Mouse (Mus musculus): ENCODE results near the gene Traf3. TPM values are rescaled to one million over a fixed set of nuclear protein-coding genes. Genes with fewer than 3 reads are reported as not detected.

Gene Traf3
- polyA plus RNA-seq, 1 experiment: 5.1 TPM

DNA sequence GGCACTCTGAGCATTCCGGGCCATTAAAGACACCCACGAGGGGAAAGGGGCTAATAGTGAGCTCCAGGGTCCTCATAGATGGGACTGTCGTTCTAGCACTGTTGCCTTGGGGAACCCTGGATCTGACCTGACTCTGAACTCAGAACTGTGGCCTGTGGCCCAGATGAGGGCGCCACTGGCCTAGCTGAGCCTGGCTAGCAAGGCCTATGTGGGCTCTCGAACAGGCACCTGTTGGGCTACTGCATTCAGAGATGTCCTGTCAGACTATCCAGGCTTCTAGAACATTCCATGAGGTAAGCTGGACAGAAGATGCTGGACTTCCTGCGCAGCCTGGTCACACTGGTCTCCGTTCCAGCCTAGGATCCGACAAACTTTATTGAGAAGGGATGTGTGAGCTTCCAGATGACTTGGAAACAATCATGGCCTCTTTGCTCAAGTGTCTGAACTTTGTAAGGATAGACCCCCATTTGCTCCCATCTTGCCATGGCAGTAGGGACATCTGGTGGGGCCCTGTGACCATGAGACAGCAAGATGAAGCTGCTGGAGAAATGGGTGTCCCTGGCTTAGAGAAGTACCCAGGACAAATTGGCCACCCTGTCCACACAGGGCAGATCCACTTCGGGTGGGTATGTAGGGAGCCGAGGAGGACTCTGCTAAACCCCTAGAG lies 891 bp upstream of the Traf3 start:
- H3K4me1 ChIP-seq (ENCODE audit: control insufficient read depth, insufficient read depth, insufficient read length, low read length): no peaks in the 10 kb centered on the region; the same call in 1 of the 2 replicates
- peak overlapping the region; percentile 90 for H3K27ac ChIP-seq (replicated peaks; ENCODE audit: low read depth, low read length)
- H3K4me3 ChIP-seq (ENCODE audit: insufficient read depth, low read depth, low read length): peak overlapping the region; percentile 58

DNA sequence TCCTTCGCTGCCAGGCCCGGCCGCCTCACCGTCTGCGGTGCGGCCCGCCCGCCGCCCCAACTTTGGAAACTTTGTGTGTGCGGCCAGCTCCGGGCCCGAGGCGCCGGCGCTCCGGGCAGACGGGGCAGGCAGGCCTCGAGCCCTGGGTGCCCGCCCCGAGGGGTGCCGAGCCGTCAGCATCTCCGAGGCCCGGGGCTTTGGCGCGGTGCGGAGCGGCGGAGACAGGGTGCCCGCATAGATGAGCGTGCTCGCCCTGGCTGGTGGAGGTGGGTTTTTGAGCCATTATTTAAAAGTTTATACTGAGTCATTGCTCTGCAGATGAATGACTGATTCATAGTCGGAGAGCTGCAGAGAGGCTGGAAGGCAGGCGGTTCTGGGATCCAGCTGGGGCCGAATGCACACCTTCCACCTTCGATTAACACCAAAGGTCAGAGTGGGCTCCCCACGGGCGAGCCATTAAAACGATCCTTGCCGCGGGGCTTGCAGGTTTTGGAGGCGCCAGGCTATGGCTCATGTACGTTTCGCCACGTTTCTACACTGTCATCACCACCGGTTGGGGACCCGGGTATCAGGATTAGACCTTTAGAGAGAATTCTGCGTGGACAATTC lies 615 bp downstream of the Traf3 start:
- Histone ChIP-seq H3K4me3 (ENCODE audit: insufficient read depth, low read depth, low read length) (peak overlapping the region; percentile 87), H3K27ac (replicated peaks; ENCODE audit: low read depth, low read length) (peak overlapping the region; percentile 27; the same call in 1 of the 2 replicates), H3K4me1 (ENCODE audit: control insufficient read depth, insufficient read depth, insufficient read length, low read length) (no peaks in the 10 kb centered on the region; the same call in 1 of the 2 replicates)

DNA sequence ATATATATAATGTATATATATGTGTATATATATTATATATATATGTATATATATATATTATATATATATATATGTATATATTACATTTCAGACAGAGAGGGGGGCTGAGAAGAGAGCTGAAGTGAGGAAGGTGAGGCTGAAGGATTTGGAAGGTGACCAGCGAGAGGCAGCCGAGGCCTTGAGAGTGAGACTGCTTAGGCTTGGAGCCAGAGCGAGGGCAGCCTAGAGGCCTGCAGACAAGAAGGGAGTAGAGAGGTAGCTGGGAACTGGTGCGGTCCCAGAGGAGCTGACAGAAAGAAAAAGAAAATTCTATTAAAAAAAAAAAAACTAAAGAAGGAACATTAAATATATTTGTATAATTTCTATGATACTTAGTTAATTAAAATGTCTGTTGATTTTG lies 2.7 kb downstream of the Traf3 start:
- H3K27ac ChIP-seq (replicated peaks; ENCODE audit: low read depth, low read length): no peak overlapping the region
- no peaks in the 10 kb centered on the region for H3K4me1 ChIP-seq (ENCODE audit: control insufficient read depth, insufficient read depth, insufficient read length, low read length)
- H3K4me3 ChIP-seq (ENCODE audit: insufficient read depth, low read depth, low read length): no peak overlapping the region

DNA sequence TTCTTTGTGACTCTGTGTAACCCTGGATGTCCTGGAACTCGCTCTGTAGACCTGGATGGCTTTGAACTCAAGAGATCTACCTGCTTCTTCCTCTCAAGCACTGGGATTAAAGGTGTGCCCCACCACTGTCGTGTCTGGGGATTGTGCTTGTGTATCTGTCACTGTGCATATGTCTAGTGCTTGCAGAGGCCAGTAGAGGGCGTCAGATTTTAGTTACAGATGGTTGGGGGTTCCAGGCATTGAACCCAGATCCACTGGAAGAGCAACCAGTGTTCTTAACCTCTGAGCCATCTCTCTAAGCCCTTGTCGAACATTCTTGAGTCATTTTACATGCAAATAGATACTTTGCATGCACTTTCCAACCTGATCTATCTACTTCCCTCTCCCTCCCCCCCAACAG lies 12.6 kb downstream of the Traf3 start:
- Histone ChIP-seq H3K27ac (replicated peaks; ENCODE audit: low read depth, low read length) (no peak overlapping the region), H3K4me1 (ENCODE audit: control insufficient read depth, insufficient read depth, insufficient read length, low read length) (peaks cover 2% of the 10 kb centered on the region; the same call in 1 of the 2 replicates), H3K4me3 (ENCODE audit: insufficient read depth, low read depth, low read length) (no peak overlapping the region)

DNA sequence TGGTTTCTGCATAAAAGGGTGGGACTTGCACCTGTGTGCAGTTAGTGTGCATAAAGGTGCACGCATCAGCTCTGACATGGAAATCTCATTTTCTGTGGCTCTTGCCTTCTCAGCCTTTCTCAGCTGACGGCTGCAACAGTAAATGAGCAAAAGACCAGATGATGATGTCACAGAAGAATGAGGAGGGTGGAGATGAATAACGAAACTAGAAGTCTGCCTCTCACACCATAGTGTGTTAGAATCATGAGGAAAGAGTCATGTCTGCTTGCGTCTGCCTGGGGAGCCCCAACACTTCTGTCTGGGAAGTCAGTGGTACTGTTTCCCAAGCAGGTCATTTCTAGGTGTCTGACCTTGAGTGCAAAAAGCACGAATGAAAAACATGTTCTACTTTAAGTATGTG lies 15.7 kb downstream of the Traf3 start:
- H3K4me1 ChIP-seq (ENCODE audit: control insufficient read depth, insufficient read depth, insufficient read length, low read length): peaks cover 5% of the 10 kb centered on the region; the same call in 1 of the 2 replicates
- no peak overlapping the region for H3K27ac ChIP-seq (replicated peaks; ENCODE audit: low read depth, low read length)
- no peak overlapping the region for H3K4me3 ChIP-seq (ENCODE audit: insufficient read depth, low read depth, low read length)

DNA sequence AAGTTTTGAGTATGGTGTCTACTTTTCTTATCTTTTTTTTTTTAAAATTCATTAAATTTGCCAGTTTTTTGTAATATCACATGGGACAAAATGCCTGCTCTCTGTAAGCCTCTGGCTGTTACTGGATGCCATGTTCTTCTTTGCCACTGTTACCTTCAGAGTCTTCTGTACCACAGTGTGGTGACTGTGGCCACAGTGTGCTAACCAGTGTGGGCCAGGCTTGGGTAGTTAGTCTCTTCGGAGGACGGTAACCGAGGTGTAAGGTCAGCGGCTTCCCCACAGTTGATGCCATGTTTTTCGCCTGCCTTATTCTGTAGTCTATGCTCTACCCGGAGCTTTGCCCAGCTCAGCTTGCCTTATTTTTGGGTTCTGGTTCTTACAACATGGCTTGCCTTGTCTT lies 16.2 kb downstream of the Traf3 start:
- H3K4me3 ChIP-seq (ENCODE audit: insufficient read depth, low read depth, low read length): no peak overlapping the region
- H3K4me1 ChIP-seq (ENCODE audit: control insufficient read depth, insufficient read depth, insufficient read length, low read length): peaks cover 5% of the 10 kb centered on the region; the same call in 1 of the 2 replicates
- H3K27ac ChIP-seq (replicated peaks; ENCODE audit: low read depth, low read length): no peak overlapping the region

DNA sequence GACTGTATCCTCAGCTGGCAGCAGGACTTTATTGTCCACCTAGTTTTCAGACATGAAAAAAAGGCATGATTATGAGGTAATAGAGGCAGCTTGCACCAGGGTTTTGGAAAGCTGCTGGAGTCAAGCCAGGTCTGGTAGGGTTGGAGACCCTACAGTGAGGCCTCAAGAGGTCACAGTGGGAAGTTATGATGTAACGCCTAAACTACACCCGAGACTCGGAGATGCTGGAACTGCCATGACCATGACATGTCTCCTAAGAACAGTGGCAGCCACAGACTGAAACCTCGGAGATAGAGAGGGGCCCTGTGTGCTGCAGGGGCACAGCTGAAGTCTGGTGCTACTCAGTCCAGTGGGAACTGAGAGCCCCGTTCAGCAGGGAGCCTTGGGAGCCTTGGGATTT lies 18.3 kb downstream of the Traf3 start, which contains the start of gene 4930595D18Rik:
TSS of gene 4930595D18Rik (minus strand) at position 16 of the 400 bp plus-strand sequence.
- H3K27ac ChIP-seq (replicated peaks; ENCODE audit: low read depth, low read length): no peak within 1 kb of the TSS
- no peak within 1 kb of the TSS for H3K4me3 ChIP-seq (ENCODE audit: insufficient read depth, low read depth, low read length)
- H3K4me1 ChIP-seq (ENCODE audit: control insufficient read depth, insufficient read depth, insufficient read length, low read length): peaks cover 5% of the 10 kb centered on the region; the same call in 1 of the 2 replicates

DNA sequence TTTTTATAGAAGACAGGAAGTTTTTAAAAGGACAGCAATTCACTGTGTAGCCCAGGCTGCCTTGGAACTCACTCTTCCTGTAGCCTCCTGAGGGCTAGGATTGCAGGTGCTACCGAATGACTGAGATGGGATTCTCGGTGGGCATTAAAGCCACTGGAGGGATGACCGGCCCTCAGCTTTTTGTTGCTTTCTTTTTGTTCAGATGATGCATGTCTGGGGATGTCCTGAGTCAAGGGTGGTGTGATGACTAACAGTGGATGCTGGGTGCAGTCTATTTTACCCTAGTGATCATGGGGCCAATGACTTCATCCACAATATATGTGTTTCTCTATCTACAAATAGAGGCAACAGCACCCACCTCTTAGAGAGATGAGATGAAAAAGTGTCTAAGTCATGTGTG lies 20.8 kb downstream of the Traf3 start:
- Histone ChIP-seq H3K27ac (replicated peaks; ENCODE audit: low read depth, low read length) (no peak overlapping the region), H3K4me1 (ENCODE audit: control insufficient read depth, insufficient read depth, insufficient read length, low read length) (peaks cover 5% of the 10 kb centered on the region), H3K4me3 (ENCODE audit: insufficient read depth, low read depth, low read length) (no peak overlapping the region)

DNA sequence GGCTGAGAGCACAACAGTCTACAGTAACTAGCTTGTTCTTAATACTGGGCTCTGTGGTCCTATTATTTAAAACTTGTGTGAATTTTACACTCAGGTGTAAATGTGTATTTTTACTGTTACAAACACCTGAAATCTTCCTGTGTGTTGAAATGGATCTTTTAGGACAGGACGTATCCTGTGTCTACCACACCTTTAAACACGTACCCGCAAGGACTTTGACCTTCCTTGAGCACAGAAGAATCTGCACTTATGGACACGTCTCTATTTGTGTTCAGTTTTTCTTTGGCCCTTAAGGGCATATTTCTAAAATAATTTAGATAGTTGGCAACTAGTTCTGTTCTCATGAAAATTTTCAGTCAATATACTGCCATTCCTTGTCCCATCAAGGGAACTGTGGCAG lies 22.1 kb downstream of the Traf3 start:
- no peak overlapping the region for H3K4me3 ChIP-seq (ENCODE audit: insufficient read depth, low read depth, low read length)

DNA sequence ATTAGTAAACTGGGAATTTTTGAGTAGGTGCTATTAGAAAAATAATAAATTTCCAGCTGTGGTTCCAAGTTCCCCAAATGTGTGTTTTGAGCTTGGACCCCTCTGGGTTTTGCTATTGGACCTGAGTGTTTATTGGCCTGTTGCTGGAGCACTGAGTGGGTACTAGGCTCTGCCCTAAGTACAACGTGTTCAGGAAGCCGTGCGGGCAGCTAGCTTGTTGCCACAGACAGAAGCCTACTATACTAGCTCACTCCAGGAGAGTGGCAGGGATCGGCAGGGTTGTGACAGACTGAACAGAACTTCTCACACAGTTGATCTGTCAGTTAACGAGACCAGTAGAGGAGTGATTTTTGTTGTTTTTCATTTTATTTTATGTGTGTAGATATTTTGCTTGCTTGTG lies 24.2 kb downstream of the Traf3 start:
- Histone ChIP-seq H3K4me1 (ENCODE audit: control insufficient read depth, insufficient read depth, insufficient read length, low read length) (peaks cover 5% of the 10 kb centered on the region), H3K27ac (replicated peaks; ENCODE audit: low read depth, low read length) (no peak overlapping the region), H3K4me3 (ENCODE audit: insufficient read depth, low read depth, low read length) (no peak overlapping the region)

More for the DNA sequence above, 22.1 kb downstream of the Traf3 start:
- Histone ChIP-seq H3K27ac (replicated peaks; ENCODE audit: low read depth, low read length) (no peak overlapping the region), H3K4me1 (ENCODE audit: control insufficient read depth, insufficient read depth, insufficient read length, low read length) (peaks cover 5% of the 10 kb centered on the region)

DNA sequence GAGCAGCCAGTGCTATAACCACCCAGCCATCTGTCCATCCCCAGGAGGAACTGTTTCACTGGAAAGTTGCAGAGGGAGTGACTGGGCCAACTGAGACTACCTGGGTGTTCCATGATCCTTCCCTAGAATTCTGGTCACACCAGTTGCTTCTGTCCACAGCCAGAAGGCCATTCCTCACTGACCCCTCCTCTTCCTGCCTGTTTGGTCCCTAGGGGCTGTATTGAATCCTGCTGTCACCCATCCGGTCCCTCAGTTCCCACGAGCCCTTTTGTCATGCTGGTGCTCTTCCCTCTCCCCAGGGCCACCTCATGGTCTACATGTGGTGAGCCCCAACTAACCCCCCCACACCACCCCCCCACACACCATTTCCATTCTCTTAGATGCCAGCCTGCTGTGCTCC lies 24.7 kb downstream of the Traf3 start:
- H3K4me3 ChIP-seq (ENCODE audit: insufficient read depth, low read depth, low read length): no peak overlapping the region
- H3K27ac ChIP-seq (replicated peaks; ENCODE audit: low read depth, low read length): no peak overlapping the region
- peaks cover 5% of the 10 kb centered on the region for H3K4me1 ChIP-seq (ENCODE audit: control insufficient read depth, insufficient read depth, insufficient read length, low read length)

DNA sequence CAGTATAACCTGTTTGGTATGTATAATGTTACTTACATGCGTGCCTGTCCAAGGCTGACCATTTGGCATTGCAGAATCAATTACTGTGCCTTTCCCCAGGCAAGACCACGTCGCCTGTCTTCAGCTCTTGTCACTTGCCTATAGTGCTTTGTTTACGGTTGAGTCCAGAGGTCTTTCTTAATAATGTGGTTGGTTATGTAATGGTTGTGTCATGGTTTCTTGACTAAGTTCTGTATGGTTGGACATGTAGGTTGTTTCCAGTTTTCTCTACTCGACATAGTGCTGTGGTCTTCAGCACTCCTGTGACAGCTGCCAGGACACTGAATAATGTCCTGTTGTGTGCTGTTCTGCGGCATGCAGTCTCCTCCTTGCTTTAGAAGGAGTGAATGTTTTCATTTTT lies 26.6 kb downstream of the Traf3 start:
- Histone ChIP-seq H3K4me3 (ENCODE audit: insufficient read depth, low read depth, low read length) (no peak overlapping the region), H3K4me1 (ENCODE audit: control insufficient read depth, insufficient read depth, insufficient read length, low read length) (no peaks in the 10 kb centered on the region; the same call in 1 of the 2 replicates), H3K27ac (replicated peaks; ENCODE audit: low read depth, low read length) (no peak overlapping the region)

DNA sequence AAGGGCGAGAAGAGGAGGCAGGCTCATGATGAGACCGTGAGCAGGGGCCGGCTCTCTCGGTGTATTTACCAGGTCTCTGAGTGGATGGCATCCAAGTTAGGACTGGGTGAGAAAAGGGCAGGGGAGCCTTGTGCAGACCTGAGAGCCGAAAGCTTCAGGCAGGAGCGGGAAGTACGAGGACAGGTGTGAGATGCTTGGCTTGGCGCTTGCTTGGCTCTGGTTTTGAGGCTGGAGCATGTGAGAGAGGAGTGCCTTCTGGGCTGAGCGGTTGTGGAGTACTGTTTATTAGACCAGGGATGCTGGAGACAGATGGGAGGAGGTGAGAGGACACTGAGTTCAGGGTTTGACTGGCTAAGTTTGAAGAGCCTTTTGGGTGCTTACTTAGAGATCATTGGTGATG lies 27.2 kb downstream of the Traf3 start:
- Histone ChIP-seq H3K4me3 (ENCODE audit: insufficient read depth, low read depth, low read length) (no peak overlapping the region), H3K4me1 (ENCODE audit: control insufficient read depth, insufficient read depth, insufficient read length, low read length) (no peaks in the 10 kb centered on the region; the same call in 1 of the 2 replicates), H3K27ac (replicated peaks; ENCODE audit: low read depth, low read length) (no peak overlapping the region)

DNA sequence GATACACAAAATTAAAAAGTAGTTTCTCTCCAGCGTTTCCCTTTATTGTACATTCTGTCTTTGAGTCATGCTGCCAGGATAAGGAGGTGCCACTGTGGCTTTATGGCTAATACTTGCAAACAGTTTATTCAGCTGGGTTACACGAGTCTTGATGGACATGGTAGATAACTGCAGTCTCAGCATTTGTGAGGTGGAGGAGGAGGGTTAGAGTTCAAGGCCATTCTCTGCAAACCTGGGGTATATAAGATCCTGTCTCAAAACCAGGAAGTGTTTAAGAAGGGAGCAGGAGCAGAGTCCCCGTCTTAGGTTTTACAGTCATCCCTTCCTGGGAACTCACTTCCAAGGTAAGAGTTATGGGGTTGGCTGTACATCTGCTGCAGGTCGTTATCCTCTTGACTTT lies 30.4 kb downstream of the Traf3 start:
- H3K4me3 ChIP-seq (ENCODE audit: insufficient read depth, low read depth, low read length): no peak overlapping the region
- H3K4me1 ChIP-seq (ENCODE audit: control insufficient read depth, insufficient read depth, insufficient read length, low read length): no peaks in the 10 kb centered on the region
- no peak overlapping the region for H3K27ac ChIP-seq (replicated peaks; ENCODE audit: low read depth, low read length)

DNA sequence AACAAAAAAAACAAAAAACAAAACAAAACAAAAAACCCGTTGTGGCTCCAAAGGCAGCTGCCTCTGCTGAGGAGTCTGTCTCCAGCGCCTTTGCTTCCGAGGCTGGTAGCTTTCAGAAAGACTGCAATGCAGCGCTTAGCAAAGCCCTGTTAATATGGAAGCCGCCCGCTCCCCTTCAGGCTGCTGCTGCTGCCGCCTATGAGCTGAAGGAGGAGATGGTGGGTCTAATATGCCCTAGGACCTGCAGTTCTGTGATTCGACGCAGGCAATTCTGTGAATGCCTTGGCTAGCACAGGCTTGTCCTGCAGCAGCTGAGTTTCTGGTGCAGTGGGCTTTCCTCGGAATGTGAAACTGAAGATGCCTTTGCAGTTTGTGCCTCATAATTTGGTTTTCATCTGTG lies 36.9 kb downstream of the Traf3 start:
- Histone ChIP-seq H3K27ac (replicated peaks; ENCODE audit: low read depth, low read length) (no peak overlapping the region), H3K4me1 (ENCODE audit: control insufficient read depth, insufficient read depth, insufficient read length, low read length) (no peaks in the 10 kb centered on the region)

DNA sequence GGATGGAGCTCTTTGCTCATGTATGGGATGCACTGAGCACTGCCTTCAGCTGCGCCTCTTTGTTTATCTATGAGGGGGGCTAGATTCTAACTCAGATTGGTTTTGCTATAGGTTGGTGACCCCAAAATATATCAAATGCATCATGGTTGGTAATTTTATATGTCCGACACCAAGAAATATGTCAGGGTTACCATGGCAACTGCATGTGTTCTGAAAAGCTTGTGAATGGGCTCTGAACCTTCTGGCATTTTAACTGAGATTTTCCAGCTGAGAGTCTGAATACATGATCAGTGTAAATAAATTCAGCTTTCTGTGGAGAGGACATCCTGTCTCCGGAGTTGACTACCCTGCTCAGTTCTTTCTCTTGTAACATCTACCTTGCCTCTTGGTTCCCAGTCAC lies 37.8 kb downstream of the Traf3 start:
- no peak overlapping the region for H3K27ac ChIP-seq (replicated peaks; ENCODE audit: low read depth, low read length)
- H3K4me1 ChIP-seq (ENCODE audit: control insufficient read depth, insufficient read depth, insufficient read length, low read length): no peaks in the 10 kb centered on the region
- no peak overlapping the region for H3K4me3 ChIP-seq (ENCODE audit: insufficient read depth, low read depth, low read length)

More for the DNA sequence above, 36.9 kb downstream of the Traf3 start:
- H3K4me3 ChIP-seq (ENCODE audit: insufficient read depth, low read depth, low read length): no peak overlapping the region
